Mouse (Mus musculus): ENCODE measurements around the gene Prg2.

GRCm38 (mm10) chr2:84967318-84967991 is 12.8 kb upstream of the Prg2 start:
- TF ChIP-seq CTCF (conservative IDR thresholded peaks at IDR 0.05; ENCODE audit: insufficient read depth, insufficient read length, low read depth, low read length) (no peak), POLR2A (IDR thresholded peaks at IDR 0.05; ENCODE audit: low read depth, low read length) (no peak)
